In genomic region chr8:90302951-90303350, GRCm38 (mm10) we compare ENCODE assay signal across 11 mouse cellular contexts. TPM values are rescaled to one million over a fixed set of nuclear protein-coding genes. Genes with fewer than 3 reads are reported as not detected.
DNase-seq lines count a peak whose midpoint lies in the region; ATAC-seq and TF ChIP-seq lines count a peak whose summit lies in the region.
"Had no signal": no experiment of that assay in that cellular context is flagged by ENCODE, and none has a peak within 500 bp of the region (broad histone marks: within the 10 kb centered on the region; RNA-seq: fewer than 3 reads in every experiment).

No protein-coding gene starts in this region.

- H3K27me3 ChIP-seq in kidney, postnatal 0 days (ENCODE audit: insufficient read depth, low read length), result no peaks in the 10 kb centered on the region
- H3K27me3 ChIP-seq in forebrain, embryonic 14.5 days (replicated peaks; ENCODE audit: control insufficient read depth, insufficient read depth, low read length), result no peaks in the 10 kb centered on the region
- H3K27me3 ChIP-seq in intestine, embryonic 15.5 days (replicated peaks), result no peaks in the 10 kb centered on the region
- H3K27me3 ChIP-seq in midbrain, postnatal 0 days (ENCODE audit: insufficient read depth, low read length), result no peaks in the 10 kb centered on the region
- H3K27me3 ChIP-seq: liver, embryonic 15.5 days had no signal

- peaks cover 3% of the 10 kb centered on the region; the same call in 1 of the 2 replicates for H3K4me1 ChIP-seq in kidney, postnatal 0 days (replicated peaks; ENCODE audit: insufficient read depth, low read length)
- peaks cover 51% of the 10 kb centered on the region for H3K4me1 ChIP-seq in forebrain, embryonic 14.5 days (ENCODE audit: control insufficient read depth, insufficient read depth, low read length)
- peaks cover 14% of the 10 kb centered on the region for H3K4me1 ChIP-seq in intestine, embryonic 15.5 days (replicated peaks)
- H3K4me1 ChIP-seq in midbrain, postnatal 0 days (ENCODE audit: insufficient read depth, low read length), result peaks cover 13% of the 10 kb centered on the region; the same call in 1 of the 2 replicates
- H3K4me1 ChIP-seq: liver, embryonic 15.5 days had no signal

- no peak overlapping the region for H3K9ac ChIP-seq in kidney, postnatal 0 days (ENCODE audit: low read depth, low read length)
- no peak overlapping the region for H3K9ac ChIP-seq in forebrain, embryonic 14.5 days (ENCODE audit: low read length)
- no peak overlapping the region for H3K9ac ChIP-seq in intestine, embryonic 15.5 days
- no peak overlapping the region for H3K9ac ChIP-seq in midbrain, postnatal 0 days (replicated peaks; ENCODE audit: low read length, poor library complexity, severe bottlenecking)
- H3K9ac ChIP-seq: liver, embryonic 15.5 days had no signal

- peaks cover 3% of the 10 kb centered on the region; the same call in 1 of the 2 replicates for H3K9me3 ChIP-seq in kidney, postnatal 0 days (replicated peaks; ENCODE audit: low read length)
- peaks cover 6% of the 10 kb centered on the region; the same call in 1 of the 2 replicates for H3K9me3 ChIP-seq in forebrain, embryonic 14.5 days (replicated peaks; ENCODE audit: control insufficient read depth, low read length)
- no peaks in the 10 kb centered on the region for H3K9me3 ChIP-seq in intestine, embryonic 15.5 days
- H3K9me3 ChIP-seq in midbrain, postnatal 0 days (ENCODE audit: low read length), result 0 out of 2 replicates have a peak, but pooled peaks cover 3% of the 10 kb centered on the region
- H3K9me3 ChIP-seq: liver, embryonic 15.5 days had no signal

- no peak overlapping the region for H3K4me3 ChIP-seq in kidney, postnatal 0 days (replicated peaks; ENCODE audit: low read depth, low read length)
- H3K4me3 ChIP-seq in forebrain, embryonic 14.5 days (ENCODE audit: low read depth, low read length), result no peak overlapping the region
- no peak overlapping the region for H3K4me3 ChIP-seq in intestine, embryonic 15.5 days (replicated peaks)
- no peak overlapping the region for H3K4me3 ChIP-seq in midbrain, postnatal 0 days (ENCODE audit: low read depth, low read length)
- H3K4me3 ChIP-seq: liver, embryonic 15.5 days had no signal

- no peak for ATAC-seq in kidney, postnatal 0 days (replicated peaks; ENCODE audit: low FRiP score, low read depth)
- peak; percentile 49; the same call in 1 of the 2 replicates for ATAC-seq in forebrain, embryonic 14.5 days
- peak; percentile 70 for ATAC-seq in intestine, embryonic 15.5 days
- ATAC-seq in midbrain, postnatal 0 days (ENCODE audit: low FRiP score), result no peak
- ATAC-seq: activated CD4-positive, CD25-positive, alpha-beta regulatory T cell, adult 4 months had no signal

- DNase-seq in kidney, postnatal 0 days (ENCODE audit: low spot score), result peak; percentile 40
- no peak for DNase-seq in kidney, adult 11 months
- peak; percentile 84 for DNase-seq in forebrain, embryonic 14.5 days (ENCODE audit: low spot score)
- peak; percentile 53 for DNase-seq in midbrain, postnatal 0 days (ENCODE audit: low spot score)
- DNase-seq in thymus, postnatal 14 days, result no peak
- no peak for DNase-seq in embryo, embryonic 10.5 days (ENCODE audit: low spot score)
- DNase-seq in adrenal gland, postnatal 36 days, result no peak
- DNase-seq: cerebellum, adult 18-20 months had no signal

- no peak overlapping the region for H3K4me2 ChIP-seq in kidney, postnatal 0 days (ENCODE audit: low read length)
- peak overlapping the region; percentile 26 for H3K4me2 ChIP-seq in forebrain, embryonic 14.5 days (ENCODE audit: low read length)
- H3K4me2 ChIP-seq in intestine, embryonic 15.5 days (replicated peaks), result peak overlapping the region; percentile 5; the same call in 1 of the 2 replicates
- peak overlapping the region; percentile 22 for H3K4me2 ChIP-seq in midbrain, postnatal 0 days (ENCODE audit: low read depth, low read length, poor library complexity, severe bottlenecking)
- H3K4me2 ChIP-seq: liver, embryonic 15.5 days had no signal

- TF ChIP-seq CTCF in kidney, postnatal 0 days (IDR thresholded peaks at IDR 0.05; ENCODE audit: low read depth), result no peak
- peak; percentile 15; the same call in 1 of the 2 replicates for TF ChIP-seq CTCF in midbrain, postnatal 0 days (IDR thresholded peaks at IDR 0.05)

- H3K36me3 ChIP-seq in kidney, postnatal 0 days (ENCODE audit: insufficient read depth, low read length), result 0 out of 2 replicates have a peak, but pooled peaks cover 3% of the 10 kb centered on the region
- H3K36me3 ChIP-seq in forebrain, embryonic 14.5 days (ENCODE audit: control insufficient read depth, insufficient read depth, low read length), result peaks cover 8% of the 10 kb centered on the region
- H3K36me3 ChIP-seq in intestine, embryonic 15.5 days, result 0 out of 2 replicates have a peak, but pooled peaks cover 3% of the 10 kb centered on the region
- no peaks in the 10 kb centered on the region for H3K36me3 ChIP-seq in midbrain, postnatal 0 days (ENCODE audit: insufficient read depth, low read length)
- H3K36me3 ChIP-seq: liver, embryonic 15.5 days had no signal

- WGBS in kidney, postnatal 0 days, result 65% methylated on average over 12 of the region's 12 CpGs
- 13% methylated on average over 12 of the region's 12 CpGs for WGBS in forebrain, embryonic 14.5 days
- 44% methylated on average over 12 of the region's 12 CpGs for WGBS in intestine, embryonic 15.5 days
- 22% methylated on average over 12 of the region's 12 CpGs for WGBS in midbrain, postnatal 0 days

- H3K27ac ChIP-seq in kidney, postnatal 0 days, result no peak overlapping the region
- H3K27ac ChIP-seq in forebrain, embryonic 14.5 days (ENCODE audit: low read depth, low read length), result peak overlapping the region; percentile 76
- peak overlapping the region; percentile 58; the same call in 1 of the 2 replicates for H3K27ac ChIP-seq in intestine, embryonic 15.5 days
- H3K27ac ChIP-seq in midbrain, postnatal 0 days (ENCODE audit: low read depth, low read length), result peak overlapping the region; percentile 48
- H3K27ac ChIP-seq: liver, embryonic 15.5 days had no signal

RNA-seq across cellular contexts. Expression of gene Tox3, which starts 45.2 kb away (rescaled TPM):
- polyA plus RNA-seq in kidney, postnatal 0 days (2015; fragmentation: Nextera tagmentation; extraction: Ambion mirVana), result 17.9 and 20.7 TPM in 2 replicates
- 18.8 and 20.2 TPM in 2 replicates for polyA plus RNA-seq in forebrain, embryonic 14.5 days (2014; fragmentation: Nextera tagmentation; extraction: Ambion mirVana)
- polyA plus RNA-seq in intestine, embryonic 15.5 days (2015; fragmentation: Nextera tagmentation; extraction: Ambion mirVana), result 4.8 and 7.0 TPM in 2 replicates
- 38.0 and 46.1 TPM in 2 replicates for total RNA-seq in midbrain, postnatal 0 days (2014; rRNA removed)
- 27.9 and 31.0 TPM in 2 replicates for polyA plus RNA-seq in midbrain, postnatal 0 days (2015; fragmentation: Nextera tagmentation; extraction: Ambion mirVana)
- 1 to 10 TPM; 2.8 to 3.1 TPM for total RNA-seq in adrenal gland, postnatal 36 days (2021)
- polyA plus RNA-seq: activated CD4-positive, CD25-positive, alpha-beta regulatory T cell, adult 4 months had no signal

Comparison
In these comparisons a context has a peak if more than half of its experiments do, and no peak if none do; other contexts are left out.
1. DNase-seq: peak in kidney, postnatal 0 days (single experiment), forebrain, embryonic 14.5 days (single experiment) and midbrain, postnatal 0 days (single experiment); none in kidney, adult 11 months (single experiment), thymus, postnatal 14 days (single experiment), embryo, embryonic 10.5 days (single experiment) and adrenal gland, postnatal 36 days (0 of 2).
2. ATAC-seq: peak in forebrain, embryonic 14.5 days (single experiment) and intestine, embryonic 15.5 days (single experiment); none in kidney, postnatal 0 days (single experiment) and midbrain, postnatal 0 days (single experiment).